Mouse (Mus musculus) frontal cortex, postnatal 36 days (tissue): ENCODE measurements around the gene Cntn5.

Experiments
- DNase-seq, 2 experiments: peaks; one replicate each; pipeline ENCODE4 v3.0.0; 2022; ENCODE audit warnings: low spot score in 2 of 2

Cntn5 gene

DNA sequence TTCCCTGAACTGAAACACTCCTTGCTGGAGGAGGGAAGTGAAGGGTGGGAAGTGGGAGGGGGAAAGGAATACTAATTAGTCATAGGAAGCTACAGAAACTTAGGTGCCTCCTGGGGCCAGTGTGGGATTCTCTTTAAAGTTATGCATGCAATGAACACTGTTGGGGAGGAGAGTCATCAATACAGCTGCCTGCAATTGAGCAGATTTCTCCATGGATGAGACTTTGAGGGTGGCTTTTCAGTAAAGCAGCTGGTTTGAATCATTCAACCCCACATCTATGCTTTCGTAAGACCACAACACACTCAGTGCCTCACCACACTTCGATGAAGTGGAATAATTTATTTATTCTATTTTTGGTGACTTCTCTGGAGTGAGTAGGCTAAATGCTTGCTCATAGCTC is 674.9 kb downstream of the Cntn5 start:
- peak; percentile 14 to 22 for DNase-seq

DNA sequence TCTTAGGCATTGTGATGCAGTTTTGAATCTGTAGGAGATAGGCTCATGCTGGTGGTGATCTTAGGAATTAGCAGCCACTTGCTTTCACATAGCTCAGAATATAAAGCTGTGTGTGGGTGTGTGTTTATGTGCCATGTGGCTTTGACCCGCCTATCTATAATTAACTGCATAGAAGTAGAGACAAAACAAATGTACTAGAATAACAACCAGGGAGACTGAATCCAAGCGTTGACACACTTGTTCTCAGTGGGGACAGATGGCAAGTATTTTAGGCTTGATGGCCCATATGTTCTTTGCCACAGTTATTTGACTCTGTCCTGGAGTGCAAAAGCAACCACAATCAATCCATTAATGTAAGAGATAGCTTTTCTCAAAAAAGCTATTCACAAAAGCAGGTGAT is 678.6 kb downstream of the Cntn5 start:
- DNase-seq, result peak in 1 of 2 experiments; percentile 68

DNA sequence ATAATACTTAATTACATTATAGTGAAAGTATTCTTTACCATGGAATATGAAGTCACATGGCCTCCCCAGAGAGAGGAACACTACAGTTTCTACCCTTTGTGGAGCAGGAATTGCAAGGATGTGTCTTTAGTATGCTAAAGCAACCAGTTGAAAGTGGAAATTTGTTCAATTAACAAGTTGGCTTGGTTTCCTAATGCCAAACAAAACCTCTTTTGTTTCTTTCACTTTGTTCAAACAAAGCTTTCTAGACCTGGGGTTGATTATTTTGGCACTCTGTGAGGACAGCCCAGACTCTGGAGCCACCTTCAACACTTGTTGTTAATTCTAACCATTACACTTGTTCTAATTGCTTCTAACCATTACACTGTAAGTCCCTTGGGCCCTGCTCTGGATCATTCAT is 718.5 kb downstream of the Cntn5 start:
- DNase-seq, result no peak

DNA sequence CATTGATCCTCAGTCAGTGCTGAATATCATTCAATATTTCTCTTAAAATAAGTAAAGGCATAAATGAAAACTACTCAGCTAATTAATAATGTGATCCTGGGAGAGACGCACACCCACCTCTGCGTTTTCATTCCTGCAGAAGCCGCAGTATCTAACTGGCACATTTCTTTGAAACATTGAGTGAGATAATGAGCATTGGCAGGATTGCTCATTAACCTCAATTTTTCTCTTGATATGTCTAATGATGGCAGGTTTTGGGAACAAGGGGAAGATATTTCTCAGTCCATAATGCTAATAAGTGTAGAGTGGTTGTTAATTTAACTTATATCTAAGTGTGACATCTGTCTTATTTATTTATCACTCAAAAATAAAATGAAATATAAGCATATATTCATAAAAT is 734.0 kb downstream of the Cntn5 start:
- no peak for DNase-seq

- no peak for DNase-seq
Measured at GRCm38 (mm10) chr9:10121350-10122057, 783.1 kb downstream of the Cntn5 start.

GRCm38 (mm10) chr9:10116581-10116980 is 788.0 kb downstream of the Cntn5 start:
- DNase-seq, result no peak

DNA sequence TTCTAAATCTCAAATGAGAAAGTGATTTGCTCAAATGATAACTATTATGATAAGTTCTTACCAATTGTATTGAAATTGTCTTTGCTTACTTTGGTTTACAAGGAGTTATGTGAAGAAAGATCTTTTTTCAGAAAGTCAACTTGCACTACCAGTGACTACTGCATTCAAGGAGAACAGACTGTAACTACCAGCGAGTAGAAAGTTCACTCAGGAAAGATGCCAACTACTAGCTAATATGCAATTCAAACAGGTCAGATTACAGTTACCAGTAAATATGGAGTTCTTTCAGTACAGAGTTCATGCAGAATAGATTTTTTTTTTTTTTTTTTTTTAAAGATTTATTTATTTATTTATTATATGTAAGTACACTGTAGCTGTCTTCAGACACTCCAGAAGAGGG is 795.4 kb downstream of the Cntn5 start:
- DNase-seq, result no peak

GRCm38 (mm10) chr9:10107861-10108260 is 796.7 kb downstream of the Cntn5 start:
- no peak for DNase-seq

- no peak for DNase-seq
Measured at GRCm38 (mm10) chr9:10101812-10102440, 802.6 kb downstream of the Cntn5 start.

GRCm38 (mm10) chr9:10076282-10076681 is 828.3 kb downstream of the Cntn5 start:
- DNase-seq, result no peak

GRCm38 (mm10) chr9:10073401-10073800 is 831.2 kb downstream of the Cntn5 start:
- DNase-seq, result no peak

DNA sequence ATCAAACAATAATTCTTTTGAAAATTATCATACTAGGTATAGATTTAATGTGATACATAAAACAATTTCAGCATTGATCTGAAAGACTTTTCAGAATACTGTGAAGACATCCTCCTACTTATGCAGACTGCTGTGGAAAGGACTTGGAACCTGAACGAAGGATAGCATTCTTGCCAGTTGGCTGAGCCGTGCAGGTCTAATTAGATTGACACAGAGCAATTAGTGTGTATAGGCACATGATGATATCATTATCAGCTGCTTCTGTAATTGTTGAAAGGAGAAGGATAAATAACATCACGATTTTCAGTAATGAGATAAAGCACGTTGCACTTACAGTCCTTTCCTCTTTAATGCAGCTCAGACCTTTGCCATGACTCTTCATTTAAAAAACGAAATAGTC is 831.7 kb downstream of the Cntn5 start:
- no peak for DNase-seq

- DNase-seq, result no peak
Measured at GRCm38 (mm10) chr9:10071271-10071670, 833.3 kb downstream of the Cntn5 start.

GRCm38 (mm10) chr9:10044969-10045789 is 859.4 kb downstream of the Cntn5 start:
- DNase-seq, result no peak

GRCm38 (mm10) chr9:10043001-10043400 is 861.6 kb downstream of the Cntn5 start:
- peak in 1 of 2 experiments; percentile 34 for DNase-seq

GRCm38 (mm10) chr9:10015129-10015528 is 889.4 kb downstream of the Cntn5 start:
- DNase-seq, result no peak

DNA sequence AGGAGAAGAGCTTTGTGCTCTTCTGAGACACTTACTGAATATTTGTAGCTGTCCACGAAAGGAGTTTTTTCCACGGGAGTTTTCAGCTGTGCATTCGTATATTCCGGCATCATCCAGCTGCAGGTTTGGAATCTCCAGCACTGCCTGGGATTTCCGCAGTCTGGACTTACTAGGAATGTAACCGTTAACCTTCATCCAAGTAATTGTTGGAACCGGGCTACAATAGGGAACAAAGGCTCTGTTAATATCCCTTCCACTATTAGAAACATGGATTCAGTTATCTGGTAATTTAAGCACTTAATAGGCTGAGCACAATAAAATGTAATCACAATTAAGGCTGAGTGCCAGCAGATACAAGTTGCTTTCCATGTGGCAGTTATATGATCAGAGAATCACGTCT is 920.5 kb downstream of the Cntn5 start:
- DNase-seq, result no peak

GRCm38 (mm10) chr9:9983220-9983619 is 921.4 kb downstream of the Cntn5 start:
- no peak for DNase-seq

DNA sequence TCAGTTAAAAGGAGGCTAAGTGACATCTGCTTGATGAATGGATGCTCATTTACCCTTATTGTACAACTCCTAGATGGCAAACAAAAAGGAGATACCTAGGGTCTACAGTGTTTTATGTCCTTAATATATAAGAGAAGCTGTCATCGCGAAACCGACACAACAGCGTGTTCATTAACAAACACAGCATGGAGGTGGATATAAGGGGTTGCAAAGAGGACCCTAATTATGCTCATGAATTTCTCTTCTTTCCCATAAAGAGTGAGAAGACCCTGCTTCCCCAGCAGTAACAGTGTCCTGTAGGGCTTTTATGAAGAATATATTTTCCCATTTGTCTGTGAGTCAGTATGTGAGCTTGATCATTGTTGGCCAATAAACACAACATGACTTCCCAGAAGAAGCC is 939.2 kb downstream of the Cntn5 start:
- DNase-seq, result no peak

- no peak for DNase-seq
Measured at GRCm38 (mm10) chr9:9960610-9961172, 943.9 kb downstream of the Cntn5 start.

- peak in 1 of 2 experiments; percentile 12 for DNase-seq
Measured at GRCm38 (mm10) chr9:9949346-9949745, 955.2 kb downstream of the Cntn5 start.

DNA sequence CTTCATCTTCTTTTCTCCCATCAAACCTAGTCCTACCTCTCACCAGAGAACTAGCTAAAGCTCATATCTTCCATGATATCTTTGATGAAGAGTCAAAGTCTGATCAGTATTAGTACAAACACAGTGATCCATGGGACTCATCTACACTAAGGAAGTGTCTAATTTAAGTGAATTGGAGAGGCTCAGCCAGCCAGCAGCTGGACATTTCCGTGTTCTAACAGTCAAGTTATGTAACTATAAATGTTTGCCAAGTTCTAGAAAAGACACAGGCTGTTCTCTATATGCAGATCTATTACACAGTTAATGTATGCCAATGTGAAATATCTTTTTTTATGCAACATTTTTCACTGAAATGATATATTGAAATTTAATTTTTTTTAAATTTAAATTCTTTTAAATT is 959.7 kb downstream of the Cntn5 start:
- DNase-seq, result no peak
